ENCODE assay signal across 37 mouse cellular contexts in the genomic region with DNA sequence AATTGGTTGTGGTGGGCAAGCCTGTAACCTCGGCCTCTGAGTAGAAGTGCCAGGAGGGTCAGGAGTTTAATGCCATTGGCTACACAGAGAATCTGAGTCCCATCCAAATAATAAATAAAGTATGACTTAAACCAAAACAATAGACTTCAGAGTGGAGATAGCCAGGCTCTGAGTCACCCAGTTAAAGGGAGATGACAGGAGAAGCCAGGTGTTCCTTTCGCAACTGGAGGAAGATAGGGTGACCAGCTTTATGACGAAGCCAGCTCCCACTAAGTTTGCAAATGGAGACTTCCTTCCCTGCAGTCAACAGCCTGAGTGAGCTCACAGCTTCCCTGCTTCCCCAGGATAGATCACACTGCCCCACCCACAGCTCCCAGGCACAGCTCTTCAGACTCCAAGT. TPM values are rescaled to one million over a fixed set of nuclear protein-coding genes. Genes with fewer than 3 reads are reported as not detected.
A peak's percentile ranks its signal among the peaks of the same experiment; 100 is the strongest.
DNase-seq lines count a peak whose midpoint lies in the region; ATAC-seq lines count a peak whose summit lies in the region.
"Had no signal": no experiment of that assay in that cellular context is flagged by ENCODE, and none has a peak within 500 bp of the region (broad histone marks: within the 10 kb centered on the region; RNA-seq: fewer than 3 reads in every experiment).

No protein-coding gene starts in this region.

- 0 out of 2 replicates have a peak, but pooled peaks have one; percentile 4 for ATAC-seq in intestine, embryonic 16.5 days
- ATAC-seq in stomach, embryonic 16.5 days (ENCODE audit: insufficient read depth, low FRiP score): peak; percentile 50; the same call in 1 of the 2 replicates
- no peak for ATAC-seq in heart, embryonic 12.5 days (ENCODE audit: insufficient number of reproducible peaks, low FRiP score)
- ATAC-seq: forebrain, embryonic 14.5 days; hindbrain, postnatal 0 days; liver, postnatal 0 days; midbrain, embryonic 16.5 days had no signal

- 35% methylated on average over 3 of the region's 3 CpGs for WGBS in intestine, embryonic 16.5 days
- WGBS in stomach, embryonic 16.5 days: 44% methylated on average over 3 of the region's 3 CpGs
- 48% methylated on average over 3 of the region's 3 CpGs for WGBS in heart, embryonic 12.5 days

- no peaks in the 10 kb centered on the region for H3K36me3 ChIP-seq in intestine, embryonic 16.5 days (ENCODE audit: control insufficient read depth, insufficient read depth, low read length)
- H3K36me3 ChIP-seq in stomach, embryonic 16.5 days (ENCODE audit: control insufficient read depth, insufficient read depth, low read length): no peaks in the 10 kb centered on the region
- no peaks in the 10 kb centered on the region for H3K36me3 ChIP-seq in heart, embryonic 12.5 days
- H3K36me3 ChIP-seq: G1E; heart, embryonic 15.5 days; kidney, embryonic 15.5 days; limb, embryonic 13.5 days; neural tube, embryonic 12.5 days had no signal

- peak; percentile 36 for DNase-seq in 416B (ENCODE audit: low read depth)
- DNase-seq in NIH3T3 (ENCODE audit: low read depth): peak; percentile 72
- DNase-seq in gastrocnemius, postnatal 36 days: no peak
- DNase-seq in frontal cortex, adult 2 months (ENCODE audit: extremely low spot score in 1 of 2, low spot score in 1 of 2): no peak
- DNase-seq: adrenal gland, postnatal 25 days; cerebellum, adult 18-20 months; cerebellum, postnatal 25 days; gastrocnemius, postnatal 25 days; kidney, adult 18-20 months; kidney, postnatal 25 days; liver, postnatal 0 days; right cerebral cortex, postnatal 4 days had no signal

- intact Hi-C loops in gastrocnemius, postnatal 36 days (cut with DNase I): no loop called here

- H3K4me3 ChIP-seq in intestine, embryonic 16.5 days (ENCODE audit: low read length): no peak overlapping the region
- H3K4me3 ChIP-seq in stomach, embryonic 16.5 days (replicated peaks; ENCODE audit: low read length): no peak overlapping the region
- H3K4me3 ChIP-seq in heart, embryonic 12.5 days: no peak overlapping the region
- H3K4me3 ChIP-seq: heart, embryonic 15.5 days; kidney, embryonic 15.5 days; left cerebral cortex, adult 2 months; limb, embryonic 13.5 days; neural tube, embryonic 12.5 days had no signal

- no peaks in the 10 kb centered on the region for H3K27me3 ChIP-seq in intestine, embryonic 16.5 days (replicated peaks; ENCODE audit: control insufficient read depth, insufficient read depth, low read length)
- H3K27me3 ChIP-seq in stomach, embryonic 16.5 days (ENCODE audit: control insufficient read depth, insufficient read depth, low read length): no peaks in the 10 kb centered on the region
- no peaks in the 10 kb centered on the region for H3K27me3 ChIP-seq in heart, embryonic 12.5 days (replicated peaks)
- H3K27me3 ChIP-seq: heart, embryonic 15.5 days; kidney, embryonic 15.5 days; limb, embryonic 13.5 days; neural tube, embryonic 12.5 days had no signal

- no peaks in the 10 kb centered on the region for H3K9me3 ChIP-seq in intestine, embryonic 16.5 days (ENCODE audit: control insufficient read depth, low read length)
- H3K9me3 ChIP-seq in stomach, embryonic 16.5 days (replicated peaks; ENCODE audit: control insufficient read depth, low read length): no peaks in the 10 kb centered on the region
- H3K9me3 ChIP-seq in heart, embryonic 12.5 days (replicated peaks): no peaks in the 10 kb centered on the region
- H3K9me3 ChIP-seq: G1E; heart, embryonic 15.5 days; kidney, embryonic 15.5 days; limb, embryonic 13.5 days; neural tube, embryonic 12.5 days had no signal

- H3K27ac ChIP-seq in intestine, embryonic 16.5 days (ENCODE audit: low read length): peak overlapping the region; percentile 28
- H3K27ac ChIP-seq in stomach, embryonic 16.5 days (ENCODE audit: low read length): no peak overlapping the region
- H3K27ac ChIP-seq in heart, embryonic 12.5 days (ENCODE audit: poor library complexity, severe bottlenecking): no peak overlapping the region
- H3K27ac ChIP-seq: heart, embryonic 15.5 days; hindbrain, postnatal 0 days; left cerebral cortex, adult 2 months; limb, embryonic 13.5 days; neural tube, embryonic 12.5 days had no signal

- no peak overlapping the region for H3K4me2 ChIP-seq in intestine, embryonic 16.5 days (ENCODE audit: low read depth, low read length)
- H3K4me2 ChIP-seq in stomach, embryonic 16.5 days (ENCODE audit: low read depth, low read length): no peak overlapping the region
- H3K4me2 ChIP-seq in heart, embryonic 12.5 days: no peak overlapping the region
- H3K4me2 ChIP-seq: heart, embryonic 15.5 days; kidney, embryonic 15.5 days; limb, embryonic 13.5 days; liver, embryonic 11.5 days; midbrain, embryonic 11.5 days; neural tube, embryonic 12.5 days had no signal

- H3K9ac ChIP-seq in intestine, embryonic 16.5 days (ENCODE audit: low read depth, low read length): no peak overlapping the region; the same call in 1 of the 2 replicates
- 0 out of 2 replicates have a peak overlapping the region, but pooled peaks have one; percentile 12 for H3K9ac ChIP-seq in stomach, embryonic 16.5 days (ENCODE audit: low read length)
- H3K9ac ChIP-seq in heart, embryonic 12.5 days: no peak overlapping the region
- H3K9ac ChIP-seq: heart, embryonic 15.5 days; kidney, embryonic 15.5 days; limb, embryonic 13.5 days; liver, postnatal 0 days; neural tube, embryonic 12.5 days had no signal

- H3K4me1 ChIP-seq in intestine, embryonic 16.5 days (ENCODE audit: control insufficient read depth, insufficient read depth, low read length): peaks cover 18% of the 10 kb centered on the region
- 0 out of 2 replicates have a peak, but pooled peaks cover 5% of the 10 kb centered on the region for H3K4me1 ChIP-seq in stomach, embryonic 16.5 days (ENCODE audit: control insufficient read depth, insufficient read depth, low read length)
- no peaks in the 10 kb centered on the region for H3K4me1 ChIP-seq in heart, embryonic 12.5 days (replicated peaks)
- H3K4me1 ChIP-seq: heart, embryonic 15.5 days; limb, embryonic 13.5 days; neural tube, embryonic 12.5 days had no signal

RNA-seq across cellular contexts. Expression of gene Prss30, which starts 0.9 kb away (rescaled TPM):
- polyA plus RNA-seq in intestine, embryonic 16.5 days (2015; fragmentation: Nextera tagmentation; extraction: Ambion mirVana): 3.2 and 4.3 TPM in 2 replicates
- polyA plus RNA-seq in stomach, embryonic 16.5 days (2015; fragmentation: Nextera tagmentation; extraction: Ambion mirVana): 0.18 and 0.21 TPM in 2 replicates
- total RNA-seq in gastrocnemius, postnatal 36 days (2021): not detected
- polyA plus RNA-seq in heart, embryonic 12.5 days (2016; fragmentation: Nextera tagmentation; extraction: Ambion mirVana): not detected in 2 replicates
- polyA plus RNA-seq in frontal cortex, adult 2 months (2012; rRNA removed): 1.0 and 4.4 TPM in 2 replicates
- total RNA-seq: G1E; gastrocnemius, adult 18-20 months; gastrocnemius, postnatal 25 days; heart, postnatal 25 days; hindbrain, postnatal 0 days; layer of hippocampus, adult 18-20 months had no signal
- polyA plus RNA-seq: embryonic facial prominence, embryonic 11.5 days; forebrain, embryonic 14.5 days; G1E; heart, embryonic 15.5 days; hindbrain, embryonic 11.5 days; hindbrain, postnatal 0 days; limb, embryonic 13.5 days; liver, embryonic 11.5 days; lung, embryonic 16.5 days; midbrain, embryonic 11.5 days; neural tube, embryonic 12.5 days had no signal

RNA-seq across cellular contexts. Expression of gene Prss22, which starts 18.4 kb away (rescaled TPM):
- 0.13 and 0.26 TPM in 2 replicates for polyA plus RNA-seq in intestine, embryonic 16.5 days (2015; fragmentation: Nextera tagmentation; extraction: Ambion mirVana)
- 4.2 and 6.7 TPM in 2 replicates for polyA plus RNA-seq in stomach, embryonic 16.5 days (2015; fragmentation: Nextera tagmentation; extraction: Ambion mirVana)
- total RNA-seq in gastrocnemius, postnatal 36 days (2021): not detected
- polyA plus RNA-seq in heart, embryonic 12.5 days (2016; fragmentation: Nextera tagmentation; extraction: Ambion mirVana): 0.29 TPM in 1 of 2 replicates, not detected in the other
- 1.4 and 1.8 TPM in 2 replicates for polyA plus RNA-seq in frontal cortex, adult 2 months (2012; rRNA removed)
- total RNA-seq: adrenal gland, postnatal 25 days; G1E; gastrocnemius, adult 18-20 months; gastrocnemius, postnatal 25 days; heart, postnatal 25 days; layer of hippocampus, adult 18-20 months; layer of hippocampus, postnatal 10 days; megakaryocyte, adult 5-6 weeks had no signal
- polyA plus RNA-seq: brain, embryonic 14.5 days; forebrain, embryonic 14.5 days; G1E; hindbrain, postnatal 0 days; liver, postnatal 0 days; midbrain, embryonic 11.5 days; midbrain, embryonic 16.5 days had no signal

RNA-seq across cellular contexts. Expression of gene Sbpl, which starts 24.4 kb away (rescaled TPM):
- not detected in 2 replicates for polyA plus RNA-seq in intestine, embryonic 16.5 days (2015; fragmentation: Nextera tagmentation; extraction: Ambion mirVana)
- polyA plus RNA-seq in stomach, embryonic 16.5 days (2015; fragmentation: Nextera tagmentation; extraction: Ambion mirVana): not detected in 2 replicates
- total RNA-seq in gastrocnemius, postnatal 36 days (2021): not detected
- polyA plus RNA-seq in heart, embryonic 12.5 days (2016; fragmentation: Nextera tagmentation; extraction: Ambion mirVana): not detected in 2 replicates
- polyA plus RNA-seq in frontal cortex, adult 2 months (2012; rRNA removed): not detected in 2 replicates
- total RNA-seq: adrenal gland, postnatal 25 days; G1E; gastrocnemius, adult 18-20 months; gastrocnemius, postnatal 25 days; heart, postnatal 25 days; hindbrain, postnatal 0 days; layer of hippocampus, adult 18-20 months; layer of hippocampus, postnatal 10 days; left cerebral cortex, adult 2 months; left cerebral cortex, postnatal 25 days; megakaryocyte, adult 5-6 weeks had no signal
- polyA plus RNA-seq: brain, embryonic 14.5 days; embryonic facial prominence, embryonic 11.5 days; forebrain, embryonic 14.5 days; G1E; heart, embryonic 15.5 days; hindbrain, embryonic 11.5 days; hindbrain, postnatal 0 days; kidney, embryonic 15.5 days; limb, embryonic 13.5 days; liver, embryonic 11.5 days; liver, postnatal 0 days; lung, embryonic 16.5 days; midbrain, embryonic 11.5 days; midbrain, embryonic 16.5 days; neural tube, embryonic 12.5 days; urinary bladder, adult 2 months had no signal

RNA-seq across cellular contexts. Expression of gene Sbp, which starts 38.0 kb away (rescaled TPM):
- polyA plus RNA-seq in intestine, embryonic 16.5 days (2015; fragmentation: Nextera tagmentation; extraction: Ambion mirVana): not detected in 2 replicates
- not detected in 2 replicates for polyA plus RNA-seq in stomach, embryonic 16.5 days (2015; fragmentation: Nextera tagmentation; extraction: Ambion mirVana)
- total RNA-seq in gastrocnemius, postnatal 36 days (2021): not detected
- polyA plus RNA-seq in heart, embryonic 12.5 days (2016; fragmentation: Nextera tagmentation; extraction: Ambion mirVana): not detected in 2 replicates
- polyA plus RNA-seq in frontal cortex, adult 2 months (2012; rRNA removed): not detected in 2 replicates
- total RNA-seq: adrenal gland, postnatal 25 days; G1E; gastrocnemius, adult 18-20 months; gastrocnemius, postnatal 25 days; heart, postnatal 25 days; hindbrain, postnatal 0 days; layer of hippocampus, adult 18-20 months; layer of hippocampus, postnatal 10 days; left cerebral cortex, adult 2 months; left cerebral cortex, postnatal 25 days; megakaryocyte, adult 5-6 weeks had no signal
- polyA plus RNA-seq: brain, embryonic 14.5 days; embryonic facial prominence, embryonic 11.5 days; forebrain, embryonic 14.5 days; G1E; heart, embryonic 15.5 days; hindbrain, embryonic 11.5 days; hindbrain, postnatal 0 days; kidney, embryonic 15.5 days; limb, embryonic 13.5 days; liver, embryonic 11.5 days; liver, postnatal 0 days; lung, embryonic 16.5 days; midbrain, embryonic 11.5 days; midbrain, embryonic 16.5 days; neural tube, embryonic 12.5 days; urinary bladder, adult 2 months had no signal

RNA-seq across cellular contexts. Expression of gene Prss27, which starts 58.5 kb away (rescaled TPM):
- 0.11 and 0.17 TPM in 2 replicates for polyA plus RNA-seq in intestine, embryonic 16.5 days (2015; fragmentation: Nextera tagmentation; extraction: Ambion mirVana)
- 19.0 and 30.0 TPM in 2 replicates for polyA plus RNA-seq in stomach, embryonic 16.5 days (2015; fragmentation: Nextera tagmentation; extraction: Ambion mirVana)
- not detected for total RNA-seq in gastrocnemius, postnatal 36 days (2021)
- polyA plus RNA-seq in heart, embryonic 12.5 days (2016; fragmentation: Nextera tagmentation; extraction: Ambion mirVana): 0.35 and 0.41 TPM in 2 replicates
- not detected in 2 replicates for polyA plus RNA-seq in frontal cortex, adult 2 months (2012; rRNA removed)
- total RNA-seq: G1E; gastrocnemius, adult 18-20 months; gastrocnemius, postnatal 25 days; heart, postnatal 25 days; hindbrain, postnatal 0 days; layer of hippocampus, adult 18-20 months; layer of hippocampus, postnatal 10 days; left cerebral cortex, adult 2 months; left cerebral cortex, postnatal 25 days; megakaryocyte, adult 5-6 weeks had no signal
- polyA plus RNA-seq: brain, embryonic 14.5 days; embryonic facial prominence, embryonic 11.5 days; forebrain, embryonic 14.5 days; G1E; heart, embryonic 15.5 days; hindbrain, postnatal 0 days; liver, embryonic 11.5 days; liver, postnatal 0 days; midbrain, embryonic 11.5 days had no signal

Comparison
In these comparisons a context has a peak if more than half of its experiments do, and no peak if none do; other contexts are left out.
1. DNase-seq: peak in 416B (single experiment) and NIH3T3 (single experiment); none in gastrocnemius, postnatal 36 days (0 of 2) and frontal cortex, adult 2 months (0 of 2).